Mouse (Mus musculus): ENCODE measurements around the gene Plxnd1. TPM values are rescaled to one million over a fixed set of nuclear protein-coding genes. Genes with fewer than 3 reads are reported as not detected.

The Plxnd1 gene
- 8.5 and 10.5 TPM in 2 replicates for polyA plus RNA-seq (2015; fragmentation: Nextera tagmentation; extraction: Ambion mirVana)

DNA sequence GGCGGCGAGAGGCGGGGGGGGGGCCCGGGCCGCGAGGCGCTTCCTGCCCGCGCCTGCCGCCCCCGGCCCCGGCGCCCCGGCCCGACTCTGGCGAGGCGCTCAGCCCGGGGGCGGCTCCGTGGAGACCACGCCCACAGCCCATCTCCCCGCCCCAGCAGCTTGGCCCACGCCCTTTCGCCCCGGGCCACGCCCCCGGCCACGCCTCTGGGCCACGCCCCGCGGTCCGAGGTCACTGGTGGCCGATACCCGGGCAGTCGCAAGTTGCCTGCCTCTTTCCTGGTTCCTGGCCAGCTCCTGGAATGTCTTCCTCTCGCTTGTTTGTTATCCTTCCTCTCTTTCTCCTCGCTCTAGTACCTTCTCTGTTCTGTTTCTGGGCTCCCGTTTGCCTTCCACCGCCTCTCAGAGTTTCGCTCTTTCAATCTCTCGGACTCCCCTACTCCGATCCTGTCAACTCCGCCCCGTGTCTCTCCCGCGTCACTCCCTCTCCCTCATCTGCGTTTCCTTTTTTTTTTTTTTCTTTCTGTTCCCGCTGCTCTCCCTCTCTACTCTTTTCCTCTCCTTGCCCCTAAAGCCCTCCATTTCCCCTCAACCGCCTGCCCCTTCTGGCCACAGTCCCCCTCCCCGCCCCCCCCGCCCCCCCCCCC lies at the start of gene Plxnd1:
TSS of gene Plxnd1 (minus strand) at position 129 of the 644 bp plus-strand sequence.
- Histone ChIP-seq H3K4me1 (ENCODE audit: control insufficient read depth, insufficient read depth, low read depth, low read length) (peaks cover 12% of the 10 kb centered on the region), H3K27ac (ENCODE audit: low read depth, low read length) (peak within 1 kb of the TSS; percentile 49; the same call in 1 of the 2 replicates), H3K9ac (ENCODE audit: low read depth, low read length) (peak within 1 kb of the TSS; percentile 50), H3K4me2 (ENCODE audit: low read length) (peak within 1 kb of the TSS; percentile 94), H3K27me3 (replicated peaks; ENCODE audit: control insufficient read depth, insufficient read depth, low read length) (peaks cover 32% of the 10 kb centered on the region), H3K36me3 (ENCODE audit: control insufficient read depth, insufficient read depth, low read length) (no peaks in the 10 kb centered on the region), H3K4me3 (ENCODE audit: low read length) (peak within 1 kb of the TSS; percentile 61), H3K9me3 (ENCODE audit: control insufficient read depth, low read length) (no peaks in the 10 kb centered on the region)
- peak; percentile 71 for ATAC-seq
- WGBS, result under 1% methylated on average over 29 of the region's 51 CpGs

DNA sequence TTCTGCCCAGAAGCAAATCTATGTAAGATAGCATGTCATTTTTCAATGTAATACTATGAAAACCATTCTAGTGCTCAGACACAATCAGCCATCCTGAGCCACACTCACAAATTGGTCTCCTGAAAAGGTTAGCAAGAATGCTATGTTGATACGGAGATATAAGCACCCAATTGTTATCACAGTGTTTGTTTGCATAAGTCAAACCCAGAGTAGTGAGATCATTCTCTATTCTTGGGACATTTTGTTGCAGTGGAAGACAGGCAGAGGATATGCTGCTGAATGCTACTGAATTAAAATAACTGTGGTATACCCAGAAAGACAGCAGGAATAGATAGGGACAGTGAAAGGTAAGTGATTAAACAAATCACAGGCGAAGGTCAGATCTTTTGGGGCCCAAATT lies 49.2 kb upstream of the Plxnd1 start:
- H3K4me2 ChIP-seq (ENCODE audit: low read length), result no peak overlapping the region
- peaks cover 3% of the 10 kb centered on the region; the same call in 1 of the 2 replicates for H3K36me3 ChIP-seq (ENCODE audit: control insufficient read depth, insufficient read depth, low read length)
- H3K9me3 ChIP-seq (ENCODE audit: control insufficient read depth, low read length), result peaks cover 3% of the 10 kb centered on the region
- ATAC-seq, result no peak
- no peak overlapping the region for H3K9ac ChIP-seq (ENCODE audit: low read depth, low read length)
- H3K27ac ChIP-seq (ENCODE audit: low read depth, low read length), result no peak overlapping the region
- 48% methylated on average over 2 of the region's 2 CpGs for WGBS
- no peak overlapping the region for H3K4me3 ChIP-seq (ENCODE audit: low read length)
- no peaks in the 10 kb centered on the region for H3K4me1 ChIP-seq (ENCODE audit: control insufficient read depth, insufficient read depth, low read depth, low read length)
- H3K27me3 ChIP-seq (replicated peaks; ENCODE audit: control insufficient read depth, insufficient read depth, low read length), result no peaks in the 10 kb centered on the region

DNA sequence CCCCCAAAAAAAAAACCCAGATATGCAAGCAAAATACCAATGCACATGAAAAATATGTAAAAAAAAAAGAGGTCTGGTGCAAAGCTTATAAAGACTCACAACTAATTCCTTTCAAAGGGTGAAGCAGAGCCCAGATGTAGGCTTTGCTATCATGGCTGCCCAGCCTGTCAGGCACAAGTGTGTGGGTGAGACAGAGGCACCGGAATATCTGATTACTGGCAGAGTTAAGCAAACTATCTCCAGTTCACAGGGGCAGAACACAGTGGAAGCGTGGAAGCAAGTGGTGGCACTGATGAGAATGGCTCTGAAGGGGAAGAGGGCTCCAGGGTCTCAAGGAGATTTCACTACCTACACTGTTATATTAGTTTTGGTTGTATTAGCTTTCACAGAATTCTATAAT lies 43.4 kb upstream of the Plxnd1 start:
- Histone ChIP-seq H3K27me3 (replicated peaks; ENCODE audit: control insufficient read depth, insufficient read depth, low read length) (no peaks in the 10 kb centered on the region), H3K4me1 (ENCODE audit: control insufficient read depth, insufficient read depth, low read depth, low read length) (no peaks in the 10 kb centered on the region), H3K27ac (ENCODE audit: low read depth, low read length) (no peak overlapping the region), H3K36me3 (ENCODE audit: control insufficient read depth, insufficient read depth, low read length) (peaks cover 3% of the 10 kb centered on the region; the same call in 1 of the 2 replicates), H3K9me3 (ENCODE audit: control insufficient read depth, low read length) (peaks cover 3% of the 10 kb centered on the region), H3K4me3 (ENCODE audit: low read length) (no peak overlapping the region), H3K4me2 (ENCODE audit: low read length) (no peak overlapping the region), H3K9ac (ENCODE audit: low read depth, low read length) (no peak overlapping the region)
- no peak for ATAC-seq
- WGBS, result 81% methylated on average over 2 of the region's 2 CpGs

DNA sequence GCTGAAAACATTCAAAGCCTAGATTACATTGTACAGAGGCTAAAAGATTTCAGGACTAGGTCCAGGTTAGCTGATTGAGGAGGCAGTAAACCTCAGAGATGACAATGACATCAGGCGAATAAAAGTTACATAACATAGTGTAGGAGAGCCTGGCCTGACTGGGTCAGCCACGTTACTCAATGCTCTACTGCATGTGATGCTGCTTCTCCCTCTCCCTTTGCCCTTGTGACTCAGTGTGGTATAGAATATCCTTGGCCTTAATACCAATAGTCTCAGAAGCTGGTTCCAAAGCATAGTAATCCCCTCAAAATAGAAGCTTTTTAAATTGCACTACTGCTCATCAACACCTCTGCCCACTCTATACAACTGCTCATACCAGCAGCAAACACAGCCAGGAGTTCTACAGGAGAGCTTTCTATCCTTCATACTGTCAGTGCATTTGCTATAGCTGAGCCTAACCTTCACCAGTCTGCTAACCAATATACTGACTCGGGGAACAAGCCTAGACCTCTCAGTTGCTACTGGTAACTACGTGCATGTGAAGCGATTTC lies 42.6 kb upstream of the Plxnd1 start:
- Histone ChIP-seq H3K9ac (ENCODE audit: low read depth, low read length) (no peak overlapping the region), H3K27me3 (replicated peaks; ENCODE audit: control insufficient read depth, insufficient read depth, low read length) (no peaks in the 10 kb centered on the region), H3K4me2 (ENCODE audit: low read length) (no peak overlapping the region), H3K36me3 (ENCODE audit: control insufficient read depth, insufficient read depth, low read length) (peaks cover 3% of the 10 kb centered on the region; the same call in 1 of the 2 replicates), H3K9me3 (ENCODE audit: control insufficient read depth, low read length) (no peaks in the 10 kb centered on the region), H3K4me1 (ENCODE audit: control insufficient read depth, insufficient read depth, low read depth, low read length) (no peaks in the 10 kb centered on the region), H3K4me3 (ENCODE audit: low read length) (no peak overlapping the region), H3K27ac (ENCODE audit: low read depth, low read length) (no peak overlapping the region)
- WGBS, result 84% methylated on average over 5 of the region's 5 CpGs
- no peak for ATAC-seq

DNA sequence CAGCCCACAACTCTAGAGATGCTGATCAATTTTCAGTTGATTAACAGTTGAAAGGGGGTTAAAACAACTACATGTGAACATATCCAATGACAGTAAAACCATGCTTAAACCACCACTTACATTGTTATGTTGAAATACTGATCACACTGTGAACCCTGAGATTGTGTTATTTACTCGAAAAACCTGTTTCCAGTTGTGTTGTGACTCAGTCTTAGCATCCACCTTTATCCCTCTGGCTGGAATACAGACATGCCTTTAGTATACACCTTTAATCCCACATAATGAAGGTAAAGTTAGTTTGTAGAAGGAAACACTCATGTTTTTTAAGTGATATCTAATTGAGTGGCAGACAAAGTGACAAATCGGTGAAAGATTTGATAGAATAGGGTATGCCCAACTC lies 41.8 kb upstream of the Plxnd1 start:
- H3K4me2 ChIP-seq (ENCODE audit: low read length), result no peak overlapping the region
- no peaks in the 10 kb centered on the region for H3K4me1 ChIP-seq (ENCODE audit: control insufficient read depth, insufficient read depth, low read depth, low read length)
- 97% methylated on average over 2 of the region's 2 CpGs for WGBS
- no peak overlapping the region for H3K9ac ChIP-seq (ENCODE audit: low read depth, low read length)
- H3K36me3 ChIP-seq (ENCODE audit: control insufficient read depth, insufficient read depth, low read length), result no peaks in the 10 kb centered on the region
- H3K9me3 ChIP-seq (ENCODE audit: control insufficient read depth, low read length), result no peaks in the 10 kb centered on the region
- no peaks in the 10 kb centered on the region for H3K27me3 ChIP-seq (replicated peaks; ENCODE audit: control insufficient read depth, insufficient read depth, low read length)
- H3K27ac ChIP-seq (ENCODE audit: low read depth, low read length), result no peak overlapping the region
- ATAC-seq, result no peak
- H3K4me3 ChIP-seq (ENCODE audit: low read length), result no peak overlapping the region

DNA sequence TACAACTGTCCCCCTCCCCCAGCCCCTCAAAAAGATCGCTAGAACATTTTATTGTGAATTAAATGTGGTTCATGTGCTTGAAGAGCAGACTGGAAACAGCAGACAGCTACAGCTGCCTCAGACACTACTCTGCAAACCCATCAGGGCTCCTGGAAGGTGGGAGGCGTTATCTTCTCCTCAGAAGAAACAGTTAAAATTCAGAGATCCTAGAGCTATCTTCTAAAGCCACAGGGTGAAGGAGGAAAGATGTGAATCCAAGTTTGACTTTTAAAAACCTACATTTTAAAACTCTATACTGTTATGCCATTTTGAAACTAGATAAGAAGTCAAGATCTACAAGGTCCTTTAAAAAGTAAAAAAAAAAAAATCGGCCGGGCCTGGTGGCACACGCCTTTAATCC lies 36.2 kb upstream of the Plxnd1 start:
- no peaks in the 10 kb centered on the region for H3K9me3 ChIP-seq (ENCODE audit: control insufficient read depth, low read length)
- no peak overlapping the region for H3K4me3 ChIP-seq (ENCODE audit: low read length)
- no peak overlapping the region for H3K9ac ChIP-seq (ENCODE audit: low read depth, low read length)
- no peaks in the 10 kb centered on the region for H3K4me1 ChIP-seq (ENCODE audit: control insufficient read depth, insufficient read depth, low read depth, low read length)
- H3K27ac ChIP-seq (ENCODE audit: low read depth, low read length), result no peak overlapping the region
- no peaks in the 10 kb centered on the region for H3K27me3 ChIP-seq (replicated peaks; ENCODE audit: control insufficient read depth, insufficient read depth, low read length)
- ATAC-seq, result no peak
- 92% methylated on average over 5 of the region's 5 CpGs for WGBS
- no peaks in the 10 kb centered on the region for H3K36me3 ChIP-seq (ENCODE audit: control insufficient read depth, insufficient read depth, low read length)
- no peak overlapping the region for H3K4me2 ChIP-seq (ENCODE audit: low read length)

DNA sequence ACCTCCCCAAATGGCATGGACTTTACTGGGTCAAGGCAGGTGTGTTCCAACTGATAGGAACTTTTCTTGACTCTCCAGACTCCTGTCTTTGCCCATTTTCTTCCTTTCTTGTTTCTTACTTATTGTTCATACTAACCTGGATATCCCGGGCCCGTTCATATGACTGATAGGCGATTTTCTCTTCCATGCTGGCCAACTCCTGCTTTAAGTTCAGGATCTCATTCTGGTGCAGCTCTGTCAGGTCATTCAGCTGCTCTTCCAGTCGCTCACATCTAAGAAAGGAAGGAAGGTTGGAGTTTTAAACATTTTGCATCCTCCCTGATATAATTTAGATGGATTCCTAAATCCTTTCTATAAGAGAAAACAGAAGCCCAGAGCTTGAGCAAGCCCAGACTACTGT lies 29.9 kb upstream of the Plxnd1 start:
- no peak overlapping the region for H3K4me2 ChIP-seq (ENCODE audit: low read length)
- H3K27me3 ChIP-seq (replicated peaks; ENCODE audit: control insufficient read depth, insufficient read depth, low read length), result no peaks in the 10 kb centered on the region
- WGBS, result 88% methylated on average over 4 of the region's 4 CpGs
- H3K36me3 ChIP-seq (ENCODE audit: control insufficient read depth, insufficient read depth, low read length), result peaks cover 6% of the 10 kb centered on the region; the same call in 1 of the 2 replicates
- H3K4me3 ChIP-seq (ENCODE audit: low read length), result no peak overlapping the region
- H3K9me3 ChIP-seq (ENCODE audit: control insufficient read depth, low read length), result peaks cover 9% of the 10 kb centered on the region
- H3K4me1 ChIP-seq (ENCODE audit: control insufficient read depth, insufficient read depth, low read depth, low read length), result no peaks in the 10 kb centered on the region
- ATAC-seq, result no peak
- H3K9ac ChIP-seq (ENCODE audit: low read depth, low read length), result no peak overlapping the region
- no peak overlapping the region for H3K27ac ChIP-seq (ENCODE audit: low read depth, low read length)

DNA sequence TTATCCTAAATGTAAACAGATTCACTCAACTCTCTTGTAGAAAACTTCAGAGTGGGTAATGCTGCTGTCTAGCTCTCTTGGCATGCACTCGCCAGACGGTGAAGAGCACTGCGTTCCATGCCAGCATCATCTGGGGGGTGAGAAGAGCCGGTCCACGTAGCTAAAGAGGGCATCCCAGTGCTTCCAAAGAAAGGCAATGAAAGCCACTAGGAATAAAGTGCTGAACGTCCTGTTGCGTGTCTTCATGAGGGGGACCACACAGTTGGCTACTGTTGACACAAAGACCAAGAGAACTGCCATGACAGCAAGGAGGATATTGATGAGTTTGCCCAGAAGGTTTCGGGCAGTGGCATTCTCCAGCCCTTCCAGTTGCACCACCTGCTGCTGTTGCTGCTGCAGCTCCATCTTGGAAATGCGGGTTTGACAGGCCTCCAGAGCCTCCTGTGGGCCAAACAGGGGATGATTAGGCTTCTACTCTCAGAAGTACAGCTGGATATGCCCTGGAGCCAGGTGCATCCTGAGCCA lies 27.2 kb upstream of the Plxnd1 start:
- Histone ChIP-seq H3K9me3 (ENCODE audit: control insufficient read depth, low read length) (peaks cover 9% of the 10 kb centered on the region), H3K9ac (ENCODE audit: low read depth, low read length) (no peak overlapping the region), H3K27me3 (replicated peaks; ENCODE audit: control insufficient read depth, insufficient read depth, low read length) (no peaks in the 10 kb centered on the region), H3K4me1 (ENCODE audit: control insufficient read depth, insufficient read depth, low read depth, low read length) (no peaks in the 10 kb centered on the region), H3K4me2 (ENCODE audit: low read length) (no peak overlapping the region), H3K27ac (ENCODE audit: low read depth, low read length) (no peak overlapping the region), H3K36me3 (ENCODE audit: control insufficient read depth, insufficient read depth, low read length) (peaks cover 6% of the 10 kb centered on the region; the same call in 1 of the 2 replicates), H3K4me3 (ENCODE audit: low read length) (no peak overlapping the region)
- ATAC-seq, result 0 out of 2 replicates have a peak, but pooled peaks have one; percentile 34
- 89% methylated on average over 9 of the region's 9 CpGs for WGBS

DNA sequence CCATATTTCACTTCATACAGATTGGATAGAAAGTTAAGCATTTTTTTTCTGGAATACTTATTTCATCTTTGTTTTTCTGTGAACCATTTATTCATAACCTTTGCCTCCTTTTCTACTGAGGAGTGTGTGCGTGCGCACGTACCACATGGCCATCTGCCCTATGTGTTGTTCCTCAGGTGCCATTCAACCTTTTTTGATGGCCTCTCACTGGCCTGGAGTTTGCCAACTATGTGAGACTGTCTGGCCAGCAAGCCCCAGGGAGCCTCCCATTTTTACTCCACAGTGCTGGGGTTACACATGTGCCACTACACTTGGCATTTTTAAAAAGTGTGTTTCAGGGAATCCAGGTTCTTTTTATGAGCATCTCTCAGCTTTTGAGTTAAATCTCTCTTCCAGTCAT lies 21.1 kb upstream of the Plxnd1 start:
- Histone ChIP-seq H3K9me3 (ENCODE audit: control insufficient read depth, low read length) (no peaks in the 10 kb centered on the region), H3K27me3 (replicated peaks; ENCODE audit: control insufficient read depth, insufficient read depth, low read length) (no peaks in the 10 kb centered on the region), H3K4me2 (ENCODE audit: low read length) (no peak overlapping the region), H3K27ac (ENCODE audit: low read depth, low read length) (no peak overlapping the region), H3K4me3 (ENCODE audit: low read length) (no peak overlapping the region), H3K4me1 (ENCODE audit: control insufficient read depth, insufficient read depth, low read depth, low read length) (no peaks in the 10 kb centered on the region), H3K36me3 (ENCODE audit: control insufficient read depth, insufficient read depth, low read length) (no peaks in the 10 kb centered on the region), H3K9ac (ENCODE audit: low read depth, low read length) (no peak overlapping the region)
- 90% methylated on average over 3 of the region's 3 CpGs for WGBS
- no peak for ATAC-seq

Measured in hindbrain, embryonic 16.5 days (tissue).